Mouse (Mus musculus): ENCODE results near the gene Olfr988.
"Not testable (repeated sequence)": the region's sequence is repeated elsewhere in the genome, so short reads cannot be mapped to it uniquely, and the experiment has no call there.

DNA sequence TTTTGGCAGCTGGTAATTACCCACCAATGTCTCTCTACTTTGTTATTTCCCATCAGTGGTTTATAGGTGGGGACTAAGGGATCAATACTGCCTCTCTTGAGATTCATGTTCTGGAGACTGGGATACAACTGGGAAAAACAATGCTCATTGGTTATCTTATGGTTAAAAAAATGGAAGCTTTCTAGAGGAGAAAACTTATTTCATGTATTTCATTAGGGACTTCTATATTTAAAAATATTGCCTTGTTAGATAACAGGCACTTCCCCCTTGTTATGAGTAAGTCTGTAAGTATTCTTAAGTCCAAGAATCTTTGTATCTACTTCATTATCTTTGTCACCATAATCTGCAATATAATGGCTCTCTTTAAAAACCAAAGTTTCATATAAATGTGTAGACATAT is at the start of gene Olfr988:
- not testable (repeated sequence) for TF ChIP-seq CTCF (IDR thresholded peaks at IDR 0.05; ENCODE audit: low read depth, low read length); POLR2A (IDR thresholded peaks at IDR 0.05; ENCODE audit: insufficient read depth, low read length)

Data from ES-Bruce4 (cell line).